Mouse (Mus musculus) regulatory T cell (primary cell): Measurements from ENCODE around the gene Slc25a17.

ENCODE experiments used
- in situ Hi-C: fragments of 300-600 bp; cut with MboI, MseI; formaldehyde crosslinking; loops from one replicate; pipeline ENCODE4 v1.15.1; 2025; ENCODE audit warnings: high pct_unique_total_duplicates

Slc25a17 gene

DNA sequence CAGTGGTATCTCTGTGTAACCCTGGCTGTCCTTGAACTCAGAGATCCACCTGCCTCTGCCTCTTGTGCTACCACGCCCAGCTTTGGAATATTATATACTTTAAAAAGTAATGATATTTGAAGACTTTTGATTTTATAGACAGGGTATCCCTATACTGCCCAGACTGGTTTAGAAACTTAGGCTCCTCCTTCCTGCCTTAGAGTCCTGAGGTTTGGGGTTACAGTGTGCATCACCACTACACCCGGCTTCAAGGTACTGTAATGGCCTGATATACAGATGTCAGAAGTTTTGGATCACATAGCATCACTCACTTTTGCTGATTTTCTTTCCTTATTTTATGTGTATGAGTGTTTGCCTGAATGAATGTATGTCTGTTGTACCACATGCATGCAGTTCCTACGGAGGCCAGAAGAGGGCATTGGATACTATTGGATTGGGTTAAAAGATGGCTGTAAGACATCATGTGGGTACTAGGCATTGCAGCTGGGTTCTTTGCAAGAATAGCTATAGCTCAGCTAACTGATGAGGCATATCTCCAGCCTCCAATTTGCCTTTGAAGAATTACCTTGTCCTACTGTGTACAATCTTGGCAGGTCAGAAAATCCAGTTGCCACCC, 5.4 kb downstream of the Slc25a17 start:
- in situ Hi-C loops = no loop called here

DNA sequence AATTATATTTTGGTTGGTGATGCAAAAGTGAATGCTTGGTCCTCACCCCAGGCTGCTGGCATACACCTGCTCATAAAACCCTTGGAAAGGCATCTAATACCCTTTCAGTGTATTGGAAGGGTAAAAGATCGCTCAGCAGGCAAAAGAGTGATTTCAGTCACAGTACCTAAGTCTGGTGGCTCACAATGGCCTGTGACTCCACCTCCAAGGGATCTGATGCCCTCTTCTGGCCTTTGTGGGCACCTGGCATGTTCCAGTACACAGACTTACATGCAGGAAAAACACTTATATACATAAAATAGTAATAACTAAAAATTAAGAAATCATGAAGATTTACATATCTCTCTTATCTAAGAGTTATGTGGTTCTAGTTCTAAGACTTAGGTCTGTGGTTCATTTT, 8.0 kb downstream of the Slc25a17 start:
- in situ Hi-C loops = loop anchor here (5.0 kb wide), 1 partner anchor 35 kb away; no protein-coding TSS in a partner anchor

- in situ Hi-C loops = loop anchor here (5.0 kb wide), 1 partner anchor 37 kb away; no protein-coding TSS in a partner anchor
These were observed 10.2 kb downstream of the Slc25a17 start for GRCm38 (mm10) chr15:81350401-81350800.

DNA sequence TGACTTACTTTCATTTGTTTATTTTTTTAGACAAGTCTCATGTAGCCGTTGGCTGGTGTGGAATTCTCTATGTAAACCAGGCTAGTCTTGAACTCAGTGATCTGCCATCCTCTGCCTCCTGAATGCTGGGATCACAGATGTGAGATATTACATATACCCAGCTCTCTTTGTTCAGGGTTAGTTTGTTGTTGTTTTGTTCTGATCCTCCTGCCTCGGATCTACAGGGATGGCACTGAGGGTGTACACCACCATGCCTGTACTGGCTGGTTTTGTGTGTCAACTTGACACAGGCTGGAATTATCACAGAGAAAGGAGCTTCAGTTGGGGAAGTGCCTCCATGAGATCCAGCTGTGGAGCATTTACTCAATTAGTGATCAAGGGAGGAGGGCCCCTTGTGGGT, 12.2 kb downstream of the Slc25a17 start:
- in situ Hi-C loops = no loop called here

DNA sequence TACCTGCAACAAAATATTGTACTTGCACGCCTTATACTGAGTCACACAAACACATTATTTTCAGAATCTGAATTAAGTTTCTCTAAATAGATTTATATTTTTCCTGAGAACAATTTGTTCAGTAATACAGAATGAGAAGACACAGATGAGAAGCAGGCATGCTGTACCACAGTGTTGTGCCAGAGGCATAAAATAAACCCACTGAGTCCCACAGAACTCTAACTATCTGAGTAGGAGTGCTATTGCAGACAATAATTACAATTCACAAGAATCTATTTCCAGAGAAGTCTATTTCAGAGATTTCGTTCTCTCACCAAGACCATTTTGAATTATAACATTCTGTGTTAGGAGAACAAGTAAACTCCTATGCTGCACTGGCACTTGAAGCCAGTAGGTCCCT, 13.1 kb downstream of the Slc25a17 start:
- in situ Hi-C loops = no loop called here

DNA sequence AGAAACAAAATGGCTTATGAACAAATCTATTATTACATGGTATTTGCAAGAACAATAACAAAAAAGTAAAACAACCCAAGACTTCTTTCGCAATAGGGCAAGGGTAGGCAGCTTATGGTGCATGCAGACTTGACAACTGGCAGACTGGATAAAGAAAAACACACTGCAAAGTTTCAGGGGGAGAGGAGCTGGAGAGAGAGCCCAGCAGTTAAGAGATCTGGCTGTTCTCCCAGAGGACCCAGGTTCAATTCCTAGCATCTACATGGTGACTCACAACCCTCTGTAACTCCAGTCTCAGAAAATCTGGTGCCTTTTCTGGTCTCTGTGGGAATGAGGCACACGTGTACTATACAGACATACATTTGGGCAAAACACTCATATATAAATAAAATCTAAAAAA, 19.2 kb downstream of the Slc25a17 start:
- in situ Hi-C loops = no loop called here

DNA sequence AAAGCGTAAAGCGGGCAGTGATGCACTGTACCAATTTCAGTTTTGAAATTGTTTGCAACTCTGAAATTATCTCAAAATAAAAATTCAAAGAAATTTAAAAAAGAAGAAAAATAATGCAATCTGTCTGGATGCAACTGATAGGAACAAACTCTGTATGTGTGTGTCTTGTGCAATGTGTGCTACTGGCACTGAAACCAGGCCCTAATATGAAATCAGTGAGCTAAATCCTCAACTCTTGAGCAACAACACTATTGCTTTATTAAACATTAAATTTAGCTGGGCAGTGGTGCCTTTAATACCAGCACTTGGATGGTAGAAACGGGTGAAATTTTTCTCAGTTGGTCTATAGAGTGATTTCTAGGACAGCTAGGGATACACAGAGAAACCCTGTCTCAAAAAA, 21.5 kb downstream of the Slc25a17 start:
- in situ Hi-C loops = no loop called here

- in situ Hi-C loops = no loop called here
These were observed 24.1 kb downstream of the Slc25a17 start for GRCm38 (mm10) chr15:81336466-81336865.

DNA sequence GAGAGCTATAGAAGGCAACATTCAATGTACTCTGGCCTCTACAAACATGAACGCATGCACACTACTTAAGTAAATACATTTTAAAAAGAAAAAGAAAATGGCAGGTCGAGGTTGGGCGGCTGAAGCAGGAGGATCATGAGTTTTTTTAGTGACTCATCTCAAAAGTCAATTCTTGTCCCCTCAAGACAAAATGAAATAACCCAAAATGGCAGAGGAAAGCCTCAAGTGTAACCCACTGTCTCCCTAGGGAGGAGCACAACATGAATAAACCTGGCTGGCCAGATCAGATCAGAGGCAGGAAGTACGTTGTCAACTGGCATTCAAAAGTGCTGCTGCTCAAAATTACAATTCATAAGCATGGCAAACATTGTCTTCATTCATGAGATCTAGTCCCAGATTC, 28.1 kb downstream of the Slc25a17 start:
- in situ Hi-C loops = loop anchor here (5.0 kb wide), 2 partner anchors 45 to 445 kb away; no protein-coding TSS in a partner anchor

- in situ Hi-C loops = loop anchor here (5.0 kb wide), 2 partner anchors 44 to 446 kb away; no protein-coding TSS in a partner anchor
These were observed 29.7 kb downstream of the Slc25a17 start for GRCm38 (mm10) chr15:81330816-81331433.

GRCm38 (mm10) chr15:81329721-81330369, 30.8 kb downstream of the Slc25a17 start:
- in situ Hi-C loops = loop anchor here (5.0 to 10.0 kb wide), 3 partner anchors 43 to 1605 kb away; no protein-coding TSS in a partner anchor

GRCm38 (mm10) chr15:81327501-81327900, 33.1 kb downstream of the Slc25a17 start:
- in situ Hi-C loops = loop anchor here (10.0 kb wide), 1 partner anchor 1607 kb away; no protein-coding TSS in a partner anchor

DNA sequence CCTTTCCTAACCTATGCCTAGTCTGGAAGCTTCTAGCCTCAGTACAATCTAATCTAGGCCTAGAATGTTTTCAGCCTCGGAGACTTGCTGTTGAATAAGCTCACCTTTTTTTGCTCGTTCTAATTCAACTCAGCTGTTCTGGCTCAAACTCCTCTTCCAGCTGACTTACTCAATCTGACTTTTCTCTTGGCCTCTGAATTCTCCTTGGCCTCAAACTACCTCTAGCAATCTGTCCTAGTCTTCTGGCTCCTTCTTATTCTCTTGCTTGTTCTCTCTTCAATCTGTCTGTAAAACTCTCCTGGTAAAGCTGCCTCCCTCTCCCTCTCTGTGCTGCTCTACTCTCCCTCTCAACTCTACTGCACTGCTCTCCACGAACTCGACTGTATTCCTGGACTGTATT, 35.6 kb downstream of the Slc25a17 start:
- in situ Hi-C loops = loop anchor here (10.0 kb wide), 1 partner anchor 1610 kb away; no protein-coding TSS in a partner anchor

GRCm38 (mm10) chr15:81320137-81320536, 40.5 kb downstream of the Slc25a17 start:
- in situ Hi-C loops = loop anchor here (10.0 kb wide), 1 partner anchor 1615 kb away; no protein-coding TSS in a partner anchor

GRCm38 (mm10) chr15:81319462-81319861, 41.1 kb downstream of the Slc25a17 start:
- in situ Hi-C loops = no loop called here

DNA sequence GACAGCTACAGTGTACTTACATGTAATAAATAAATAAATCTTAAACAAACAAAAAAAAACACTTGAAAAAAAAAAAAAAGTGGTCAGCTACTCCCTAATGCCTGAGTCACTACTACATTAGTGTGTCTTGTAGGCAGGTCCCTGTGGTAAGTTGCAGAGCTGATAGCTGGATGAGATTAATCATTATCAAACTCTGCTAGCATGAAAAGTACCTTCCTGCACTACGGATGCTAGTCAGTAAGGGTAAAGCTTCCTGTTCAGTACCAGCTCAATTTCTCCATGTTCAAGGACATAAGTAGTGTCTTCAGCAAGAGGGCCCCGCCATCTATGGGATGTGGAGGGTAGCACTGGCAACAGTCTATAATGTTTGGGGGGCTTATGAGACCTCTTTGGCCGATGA, 46.7 kb downstream of the Slc25a17 start:
- in situ Hi-C loops = no loop called here

GRCm38 (mm10) chr15:81311026-81311425, 49.6 kb downstream of the Slc25a17 start:
- in situ Hi-C loops = no loop called here

- in situ Hi-C loops = no loop called here
These were observed 50.3 kb downstream of the Slc25a17 start for GRCm38 (mm10) chr15:81310353-81310752.

DNA sequence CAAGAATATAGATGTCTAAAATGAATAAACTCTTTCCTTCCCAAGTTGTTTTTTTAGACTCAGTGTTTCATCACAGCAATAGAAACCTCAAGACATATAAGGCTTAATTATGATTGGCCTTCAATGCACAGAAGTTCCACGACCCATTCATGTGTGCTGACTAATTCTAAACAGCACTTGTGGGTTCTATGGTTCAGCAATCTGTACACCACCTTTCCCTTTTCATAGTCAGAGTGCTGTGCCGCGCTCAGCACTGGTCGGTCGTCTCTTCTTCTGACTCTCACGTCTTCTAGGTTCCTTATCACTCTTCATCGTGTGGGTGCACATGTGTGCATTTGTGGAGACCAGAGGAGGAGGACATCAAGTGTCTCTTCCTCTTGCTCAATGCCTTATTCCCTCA, 52.6 kb downstream of the Slc25a17 start:
- in situ Hi-C loops = no loop called here

GRCm38 (mm10) chr15:81306501-81306900, 54.1 kb downstream of the Slc25a17 start:
- in situ Hi-C loops = no loop called here

DNA sequence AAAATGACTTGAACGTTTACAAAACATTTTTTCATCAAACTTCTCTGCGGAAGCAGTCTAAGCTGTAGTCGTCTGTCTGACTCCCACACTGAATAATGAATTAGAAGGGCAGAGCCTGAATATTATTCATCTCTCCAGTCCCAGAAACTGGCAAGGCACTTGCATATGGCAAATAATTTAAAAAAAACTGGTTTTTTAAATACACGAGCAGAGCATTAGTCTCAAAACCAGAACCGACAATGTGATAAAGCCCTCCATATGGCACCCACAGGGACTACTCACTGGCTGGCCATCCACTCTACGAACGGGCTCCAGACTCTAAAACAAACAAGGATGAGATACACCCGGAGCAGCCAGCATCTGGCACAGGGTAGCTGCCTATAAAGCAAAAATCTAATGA, 55.6 kb downstream of the Slc25a17 start:
- in situ Hi-C loops = no loop called here

DNA sequence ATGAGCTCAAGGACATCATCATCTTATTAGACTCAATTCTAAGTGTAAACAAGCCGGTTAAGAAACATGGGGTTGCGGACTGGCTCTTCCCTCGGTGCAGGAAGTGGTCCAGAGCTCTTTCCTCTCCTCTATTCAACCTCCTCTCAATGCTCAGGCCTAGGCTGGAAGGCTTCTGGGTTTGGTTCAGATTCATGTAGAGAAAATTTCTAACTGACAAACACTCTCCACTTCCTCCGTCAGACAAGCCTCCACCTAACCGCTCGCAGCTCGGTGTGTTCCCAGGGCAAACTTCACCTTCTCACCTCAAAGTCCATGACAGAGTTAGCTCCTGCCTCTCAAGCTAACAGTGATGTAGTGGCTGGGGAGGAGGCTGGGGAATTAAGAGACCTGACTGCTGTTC, 56.6 kb downstream of the Slc25a17 start:
- in situ Hi-C loops = no loop called here
